Mouse (Mus musculus): ENCODE measurements around the gene Tnfsf14. TPM values are rescaled to one million over a fixed set of nuclear protein-coding genes. Genes with fewer than 3 reads are reported as not detected.

Tnfsf14 gene
- 1 to 10 TPM; 7.6 to 8.0 TPM for total RNA-seq (2023)

GRCm38 (mm10) chr17:57194041-57194507, at the start of gene Tnfsf14:
Tnfsf14 (minus strand) TSS chr17:57194177.

GRCm38 (mm10) chr17:57228014-57228413, 34.0 kb upstream of the Tnfsf14 start, which contains the start of gene C3:
C3 (minus strand) TSS chr17:57228136.

GRCm38 (mm10) chr17:57148994-57149803, 44.8 kb downstream of the Tnfsf14 start, which contains the start of gene Cd70:
Cd70 (minus strand) TSS chr17:57149777.

Other genes with a start within 250 kb of the Tnfsf14 start
- not detected for gene Acer1, start 212.1 kb downstream of the Tnfsf14 start, total RNA-seq (2023)
- 10 to 100 TPM; 12.6 to 19.9 TPM for gene Clpp, start 203.9 kb downstream of the Tnfsf14 start, total RNA-seq (2023)
- 10 to 100 TPM; 11.1 to 12.4 TPM for gene Alkbh7, start 196.8 kb downstream of the Tnfsf14 start, total RNA-seq (2023)
- 1 to 10 TPM in 1 of 2 experiments, not detected in 1; 1.6 TPM for gene Pspn, start 194.2 kb downstream of the Tnfsf14 start, total RNA-seq (2023)
- gene Gtf2f1, start 182.9 kb downstream of the Tnfsf14 start, total RNA-seq (2023), result 10 to 100 TPM; 46.9 to 54.3 TPM
- not detected for gene Gm17949, start 182.7 kb downstream of the Tnfsf14 start, total RNA-seq (2023)
- 100 to 1,000 TPM in 1 of 2 experiments, 10 to 100 TPM in 1; 98.9 to 101 TPM for gene Khsrp, start 162.7 kb downstream of the Tnfsf14 start, total RNA-seq (2023)
- gene Slc25a41, start 152.5 kb downstream of the Tnfsf14 start, total RNA-seq (2023), result not detected
- gene Crb3, start 135.1 kb downstream of the Tnfsf14 start, total RNA-seq (2023), result not detected
- gene Slc25a23, start 134.3 kb downstream of the Tnfsf14 start, total RNA-seq (2023), result 1 to 10 TPM; 4.1 to 5.2 TPM
- 100 to 1,000 TPM; 114 to 120 TPM for gene Dennd1c, start 115.7 kb downstream of the Tnfsf14 start, total RNA-seq (2023)
- gene Tubb4a, start 106.4 kb downstream of the Tnfsf14 start, total RNA-seq (2023), result not detected
- 10 to 100 TPM; 15.9 to 16.5 TPM for gene Tnfsf9, start 88.9 kb downstream of the Tnfsf14 start, total RNA-seq (2023)
- not detected for gene Cd70, start 44.4 kb downstream of the Tnfsf14 start, total RNA-seq (2023)
- gene C3, start 34.0 kb upstream of the Tnfsf14 start, total RNA-seq (2023), result 100 to 1,000 TPM; 192 to 277 TPM
- gene Gpr108, start 54.3 kb upstream of the Tnfsf14 start, total RNA-seq (2023), result 10 to 100 TPM; 68.4 to 72.0 TPM
- 10 to 100 TPM; 13.1 to 15.9 TPM for gene Trip10, start 55.3 kb upstream of the Tnfsf14 start, total RNA-seq (2023)
- gene Vav1, start 84.9 kb upstream of the Tnfsf14 start, total RNA-seq (2023), result 100 to 1,000 TPM; 176 to 191 TPM
- gene Adgre1, start 164.5 kb upstream of the Tnfsf14 start, total RNA-seq (2023), result 100 to 1,000 TPM; 189 to 204 TPM

Measured in monocyte, adult 59 days (primary cell).